Mouse (Mus musculus): ENCODE measurements around the gene Zfp358. TPM values are rescaled to one million over a fixed set of nuclear protein-coding genes. Genes with fewer than 3 reads are reported as not detected.

Zfp358 gene
- polyA plus RNA-seq (2012; rRNA removed) (76.7 and 125 TPM in 2 replicates), polyA plus RNA-seq (2014; fragmentation: Nextera tagmentation; extraction: Ambion mirVana) (27.5 and 27.9 TPM in 2 replicates)

GRCm38 (mm10) chr8:3492901-3493844 is at the start of gene Zfp358:
Zfp358 (plus strand) TSS chr8:3493138.
- Histone ChIP-seq H3K9me3 (ENCODE audit: control insufficient read depth, low read length) (peaks cover 7% of the 10 kb centered on the region; the same call in 1 of the 2 replicates), H3K4me2 (replicated peaks; ENCODE audit: low read depth, low read length, severe bottlenecking) (peak within 1 kb of the TSS; percentile 65), H3K9ac (ENCODE audit: low read depth, low read length, severe bottlenecking) (peak within 1 kb of the TSS; percentile 99), H3K4me1 (ENCODE audit: control insufficient read depth, insufficient read depth, low read length) (no peaks in the 10 kb centered on the region), H3K4me3 (replicated peaks; ENCODE audit: low read length) (peak within 1 kb of the TSS; percentile 94), H3K36me3 (ENCODE audit: control insufficient read depth, insufficient read depth, low read length) (peaks cover 34% of the 10 kb centered on the region), H3K27ac (replicated peaks; ENCODE audit: low read depth, low read length) (peak within 1 kb of the TSS; percentile 91), H3K27me3 (ENCODE audit: control insufficient read depth, insufficient read depth, low read length) (no peaks in the 10 kb centered on the region)
- DNase-seq (ENCODE audit: low spot score), result peak; percentile 87
- peak; percentile 81; the same call in 1 of the 2 replicates for TF ChIP-seq POLR2A (IDR thresholded peaks at IDR 0.05; ENCODE audit: borderline replicate concordance, extremely low read depth, insufficient read depth, insufficient read length)
- peak; percentile 94 for ATAC-seq (ENCODE audit: low FRiP score, low read depth)
- WGBS, result 1% methylated on average over 34 of the region's 64 CpGs

GRCm38 (mm10) chr8:3449226-3449625 is 43.7 kb upstream of the Zfp358 start:
- no peak overlapping the region for H3K27ac ChIP-seq (replicated peaks; ENCODE audit: low read depth, low read length)
- H3K4me3 ChIP-seq (replicated peaks; ENCODE audit: low read length), result no peak overlapping the region
- H3K36me3 ChIP-seq (ENCODE audit: control insufficient read depth, insufficient read depth, low read length), result peaks cover 86% of the 10 kb centered on the region
- ATAC-seq (ENCODE audit: low FRiP score, low read depth) (no peak), DNase-seq (ENCODE audit: low spot score) (no peak)
- H3K4me1 ChIP-seq (ENCODE audit: control insufficient read depth, insufficient read depth, low read length), result no peaks in the 10 kb centered on the region
- H3K4me2 ChIP-seq (replicated peaks; ENCODE audit: low read depth, low read length, severe bottlenecking), result no peak overlapping the region
- H3K9ac ChIP-seq (ENCODE audit: low read depth, low read length, severe bottlenecking), result no peak overlapping the region
- WGBS, result 96% methylated on average over 2 of the region's 2 CpGs
- H3K9me3 ChIP-seq (ENCODE audit: control insufficient read depth, low read length), result no peaks in the 10 kb centered on the region
- no peaks in the 10 kb centered on the region for H3K27me3 ChIP-seq (ENCODE audit: control insufficient read depth, insufficient read depth, low read length)
- no peak for TF ChIP-seq POLR2A (IDR thresholded peaks at IDR 0.05; ENCODE audit: borderline replicate concordance, extremely low read depth, insufficient read depth, insufficient read length)

- no peaks in the 10 kb centered on the region for H3K9me3 ChIP-seq (ENCODE audit: control insufficient read depth, low read length)
- WGBS, result 31% methylated on average over 5 of the region's 5 CpGs
- DNase-seq (ENCODE audit: low spot score), result no peak
Observed at GRCm38 (mm10) chr8:3450670-3451069, 42.3 kb upstream of the Zfp358 start.

GRCm38 (mm10) chr8:3451992-3452391 is 40.9 kb upstream of the Zfp358 start:
- H3K27ac ChIP-seq (replicated peaks; ENCODE audit: low read depth, low read length), result no peak overlapping the region
- H3K9me3 ChIP-seq (ENCODE audit: control insufficient read depth, low read length), result no peaks in the 10 kb centered on the region
- H3K9ac ChIP-seq (ENCODE audit: low read depth, low read length, severe bottlenecking), result no peak overlapping the region
- no peak for ATAC-seq (ENCODE audit: low FRiP score, low read depth)
- no peak for TF ChIP-seq POLR2A (IDR thresholded peaks at IDR 0.05; ENCODE audit: borderline replicate concordance, extremely low read depth, insufficient read depth, insufficient read length)
- H3K27me3 ChIP-seq (ENCODE audit: control insufficient read depth, insufficient read depth, low read length), result no peaks in the 10 kb centered on the region
- 98% methylated on average over 25 of the region's 25 CpGs for WGBS
- H3K4me2 ChIP-seq (replicated peaks; ENCODE audit: low read depth, low read length, severe bottlenecking), result no peak overlapping the region
- peaks cover 96% of the 10 kb centered on the region for H3K36me3 ChIP-seq (ENCODE audit: control insufficient read depth, insufficient read depth, low read length)
- no peak overlapping the region for H3K4me3 ChIP-seq (replicated peaks; ENCODE audit: low read length)
- DNase-seq (ENCODE audit: low spot score), result no peak
- no peaks in the 10 kb centered on the region for H3K4me1 ChIP-seq (ENCODE audit: control insufficient read depth, insufficient read depth, low read length)

More at GRCm38 (mm10) chr8:3450670-3451069, 42.3 kb upstream of the Zfp358 start:
- H3K4me2 ChIP-seq (replicated peaks; ENCODE audit: low read depth, low read length, severe bottlenecking), result no peak overlapping the region
- H3K4me3 ChIP-seq (replicated peaks; ENCODE audit: low read length), result no peak overlapping the region
- no peak for TF ChIP-seq POLR2A (IDR thresholded peaks at IDR 0.05; ENCODE audit: borderline replicate concordance, extremely low read depth, insufficient read depth, insufficient read length)
- no peaks in the 10 kb centered on the region for H3K27me3 ChIP-seq (ENCODE audit: control insufficient read depth, insufficient read depth, low read length)
- H3K4me1 ChIP-seq (ENCODE audit: control insufficient read depth, insufficient read depth, low read length), result no peaks in the 10 kb centered on the region
- H3K9ac ChIP-seq (ENCODE audit: low read depth, low read length, severe bottlenecking), result no peak overlapping the region
- H3K27ac ChIP-seq (replicated peaks; ENCODE audit: low read depth, low read length), result no peak overlapping the region
- no peak for ATAC-seq (ENCODE audit: low FRiP score, low read depth)
- peaks cover 94% of the 10 kb centered on the region for H3K36me3 ChIP-seq (ENCODE audit: control insufficient read depth, insufficient read depth, low read length)

DNA sequence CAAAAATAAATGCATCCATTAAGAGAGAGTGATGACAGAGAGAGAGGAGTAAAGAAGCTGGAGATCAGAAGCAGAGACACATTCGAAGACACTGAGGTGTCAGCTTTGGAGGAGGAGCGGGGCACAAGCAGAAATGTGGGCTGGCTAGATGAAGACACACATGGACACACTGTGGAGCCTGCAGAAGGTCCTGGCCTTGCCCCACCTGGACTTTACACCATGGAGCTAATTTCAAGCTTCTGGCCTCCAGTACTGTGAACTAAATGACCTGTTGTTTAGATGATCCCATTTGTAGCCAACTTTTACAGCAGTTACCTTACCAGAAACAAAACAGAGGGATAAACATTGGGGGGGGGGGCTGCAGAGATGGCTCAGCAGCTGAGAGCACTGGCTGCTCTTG is 29.7 kb upstream of the Zfp358 start:
- DNase-seq (ENCODE audit: low spot score) (no peak), ATAC-seq (ENCODE audit: low FRiP score, low read depth) (no peak)
- H3K4me2 ChIP-seq (replicated peaks; ENCODE audit: low read depth, low read length, severe bottlenecking), result no peak overlapping the region
- H3K27me3 ChIP-seq (ENCODE audit: control insufficient read depth, insufficient read depth, low read length), result no peaks in the 10 kb centered on the region
- H3K4me1 ChIP-seq (ENCODE audit: control insufficient read depth, insufficient read depth, low read length), result no peaks in the 10 kb centered on the region
- H3K27ac ChIP-seq (replicated peaks; ENCODE audit: low read depth, low read length), result no peak overlapping the region
- H3K9me3 ChIP-seq (ENCODE audit: control insufficient read depth, low read length), result no peaks in the 10 kb centered on the region
- H3K4me3 ChIP-seq (replicated peaks; ENCODE audit: low read length), result no peak overlapping the region
- H3K36me3 ChIP-seq (ENCODE audit: control insufficient read depth, insufficient read depth, low read length), result peaks cover 12% of the 10 kb centered on the region
- 89% methylated on average over 2 of the region's 2 CpGs for WGBS
- H3K9ac ChIP-seq (ENCODE audit: low read depth, low read length, severe bottlenecking), result no peak overlapping the region
- TF ChIP-seq POLR2A (IDR thresholded peaks at IDR 0.05; ENCODE audit: borderline replicate concordance, extremely low read depth, insufficient read depth, insufficient read length), result no peak

All from limb, embryonic 14.5 days (tissue).